Mouse (Mus musculus) layer of hippocampus, adult 11-12 months (tissue): ENCODE data around the gene Csmd2.

Source experiments
- DNase-seq: peaks from one replicate; pipeline ENCODE4 v3.0.0; 2022; ENCODE audit warnings: low spot score

The Csmd2 gene

DNA sequence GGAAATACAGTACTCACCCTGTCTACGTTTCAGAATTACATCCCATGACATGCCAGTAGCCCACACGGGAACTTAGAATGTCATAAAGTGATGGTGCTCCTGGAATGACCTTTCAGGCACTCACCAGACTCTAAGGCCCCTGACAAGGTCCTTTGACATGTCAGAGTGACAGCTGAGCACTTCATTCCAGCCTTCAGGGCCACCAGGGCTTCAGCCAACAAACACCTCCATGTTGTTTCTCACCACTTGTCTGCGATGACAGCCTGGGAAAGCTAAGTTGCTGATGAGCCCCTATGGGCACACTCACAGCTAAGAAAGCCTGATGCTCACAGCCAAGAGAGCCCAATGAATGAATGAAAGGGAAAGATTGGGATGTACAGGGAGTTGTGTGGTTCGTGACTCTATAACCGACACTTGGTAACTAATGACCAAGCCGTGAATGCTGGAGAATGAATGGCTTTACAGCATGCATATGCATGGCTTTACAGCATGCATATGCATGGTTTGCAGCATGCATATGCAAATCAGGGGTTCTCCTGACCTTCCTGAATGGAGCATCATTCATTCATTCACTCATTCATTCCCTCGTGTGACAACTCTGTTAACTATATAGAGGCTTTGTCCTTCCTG is 432.4 kb downstream of the Csmd2 start:
- DNase-seq, result no peak

GRCm38 (mm10) chr4:128422486-128422885 is 434.8 kb downstream of the Csmd2 start:
- DNase-seq, result no peak

DNA sequence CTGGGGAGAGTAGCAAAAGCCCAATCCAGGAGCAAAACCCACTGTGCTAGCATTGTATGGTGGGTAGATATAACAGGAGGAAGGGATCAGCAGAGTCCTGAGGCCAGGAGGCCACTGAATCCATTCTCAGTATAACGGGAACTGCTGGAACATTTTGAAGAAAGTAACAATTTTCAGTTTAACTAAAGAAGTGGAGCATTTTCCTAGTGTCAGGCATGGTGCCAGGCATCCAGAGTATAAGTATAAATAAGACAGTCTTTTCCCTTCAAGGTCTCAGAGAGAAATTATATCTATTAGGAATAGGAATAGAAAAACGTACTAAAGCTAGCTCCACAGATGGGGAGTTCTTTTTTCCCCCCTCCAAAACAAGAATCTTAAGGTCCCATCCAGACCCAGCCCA is 437.7 kb downstream of the Csmd2 start:
- no peak for DNase-seq

- DNase-seq, result no peak
Observed at GRCm38 (mm10) chr4:128427261-128428030, 439.8 kb downstream of the Csmd2 start.

DNA sequence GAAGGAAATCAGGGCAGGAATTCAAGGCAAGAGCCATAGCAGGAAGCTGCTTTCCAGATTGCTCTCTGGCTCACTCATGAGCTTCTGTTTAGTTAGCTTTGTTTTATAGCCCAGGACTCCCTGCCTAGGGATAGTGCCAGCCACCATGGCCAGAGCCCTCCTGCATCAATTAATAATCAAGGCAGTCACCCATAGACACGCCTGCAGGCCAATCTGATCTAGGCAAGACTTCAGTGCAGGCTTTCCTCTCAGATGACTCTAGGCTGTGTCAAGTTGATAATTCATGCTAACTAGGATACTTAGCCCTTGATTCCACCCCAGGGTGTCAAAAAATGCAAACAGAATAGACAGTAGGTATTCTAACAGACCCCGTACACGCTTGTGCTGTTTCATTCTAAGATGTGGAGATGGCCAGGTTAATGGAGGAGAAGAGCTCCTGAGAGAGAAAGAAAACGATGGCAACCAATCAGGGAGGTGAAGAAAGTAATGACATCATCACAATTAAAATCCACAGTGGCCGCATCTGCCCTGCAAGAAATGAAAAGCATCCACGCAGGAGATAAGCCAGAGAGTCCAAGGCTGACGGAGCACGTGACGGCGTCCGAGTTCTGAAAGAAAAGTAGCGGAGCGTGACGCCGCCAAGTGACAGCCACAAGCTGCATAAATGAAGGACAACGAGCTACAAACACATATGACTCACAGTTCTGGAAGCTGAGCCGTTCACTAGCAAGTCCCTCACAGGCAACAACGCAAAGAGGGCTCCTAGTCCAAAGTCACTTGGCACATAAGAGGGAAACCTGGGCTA is 440.8 kb downstream of the Csmd2 start:
- no peak for DNase-seq

DNA sequence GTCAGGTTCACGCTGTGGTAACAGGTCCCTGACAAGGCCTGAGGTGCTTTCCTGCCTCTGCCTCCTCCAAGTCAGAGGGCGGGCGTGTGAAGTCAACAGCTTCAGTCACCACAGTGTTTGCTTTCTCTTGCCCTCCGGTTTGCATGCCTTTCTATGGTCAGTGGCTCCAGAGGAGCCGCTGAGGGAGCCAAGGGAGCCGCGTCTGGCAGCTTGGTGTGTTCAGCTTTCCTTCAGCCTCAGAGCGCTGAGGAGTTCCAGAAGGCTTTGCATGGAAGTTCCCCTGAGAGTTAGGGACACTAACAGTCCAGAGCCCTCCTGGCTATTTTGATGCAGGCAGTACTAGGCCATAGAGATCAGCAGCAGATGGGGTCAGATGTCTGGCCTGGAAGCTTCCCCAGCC is 441.9 kb downstream of the Csmd2 start:
- no peak for DNase-seq

DNA sequence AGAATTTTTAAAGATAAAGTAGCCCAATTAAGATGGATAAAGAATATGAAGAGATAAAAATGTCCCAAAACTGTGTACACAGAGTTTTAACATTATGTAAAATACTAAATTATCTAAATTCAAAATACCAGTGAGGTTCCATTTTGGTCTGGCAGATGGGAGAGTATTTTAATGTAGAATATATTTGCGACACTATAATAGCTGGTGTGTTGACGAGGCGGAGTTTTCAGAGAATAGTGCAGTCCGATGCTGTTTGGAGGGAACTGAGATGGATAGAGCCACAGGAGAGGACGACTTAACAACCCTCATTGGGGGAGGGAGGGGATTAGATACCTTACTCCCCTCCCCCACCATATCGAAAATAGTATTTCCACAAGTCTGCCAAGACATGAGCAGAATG is 452.9 kb downstream of the Csmd2 start:
- no peak for DNase-seq

DNA sequence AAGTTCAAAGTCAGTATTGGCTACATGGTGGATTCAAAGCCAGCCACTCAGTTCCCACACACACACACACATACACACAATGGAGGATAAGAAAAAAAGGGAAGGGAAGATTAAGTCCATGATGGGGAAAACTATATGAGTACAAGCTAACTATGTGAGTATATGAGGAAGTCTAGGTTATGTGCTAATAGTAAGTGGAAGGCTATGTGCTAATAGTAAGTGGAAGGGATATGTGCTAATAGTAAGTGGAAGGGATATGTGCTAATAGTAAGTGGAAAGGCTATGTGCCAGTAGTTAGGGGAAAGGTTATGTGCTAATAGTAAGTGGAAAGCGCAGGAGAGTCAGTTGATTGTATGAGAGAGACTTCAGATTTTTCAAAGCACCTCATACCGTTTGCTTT is 453.6 kb downstream of the Csmd2 start:
- no peak for DNase-seq

DNA sequence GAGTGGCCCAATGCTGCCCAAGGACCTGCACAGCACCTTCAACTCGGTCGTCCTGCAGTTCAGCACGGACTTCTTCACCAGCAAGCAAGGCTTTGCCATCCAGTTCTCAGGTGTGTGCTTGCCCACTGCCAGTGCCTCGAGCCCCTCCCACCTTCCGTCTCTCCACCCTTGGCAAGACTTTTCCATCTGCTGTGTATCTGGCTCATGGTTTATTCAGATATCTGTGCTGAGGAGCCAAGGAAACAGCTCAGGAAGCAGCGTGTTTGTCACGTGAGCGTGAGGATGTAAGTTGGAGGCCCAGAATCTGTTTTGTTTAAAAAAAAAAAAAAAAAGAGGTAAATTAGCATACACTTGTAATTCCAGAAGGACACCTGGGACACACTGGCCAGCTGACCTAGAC is 455.1 kb downstream of the Csmd2 start:
- no peak for DNase-seq

GRCm38 (mm10) chr4:128445514-128446260 is 458.0 kb downstream of the Csmd2 start:
- DNase-seq, result no peak

- DNase-seq, result peak; percentile 69
Observed at GRCm38 (mm10) chr4:128448831-128449431, 461.3 kb downstream of the Csmd2 start.

GRCm38 (mm10) chr4:128450137-128450536 is 462.5 kb downstream of the Csmd2 start:
- DNase-seq, result no peak

DNA sequence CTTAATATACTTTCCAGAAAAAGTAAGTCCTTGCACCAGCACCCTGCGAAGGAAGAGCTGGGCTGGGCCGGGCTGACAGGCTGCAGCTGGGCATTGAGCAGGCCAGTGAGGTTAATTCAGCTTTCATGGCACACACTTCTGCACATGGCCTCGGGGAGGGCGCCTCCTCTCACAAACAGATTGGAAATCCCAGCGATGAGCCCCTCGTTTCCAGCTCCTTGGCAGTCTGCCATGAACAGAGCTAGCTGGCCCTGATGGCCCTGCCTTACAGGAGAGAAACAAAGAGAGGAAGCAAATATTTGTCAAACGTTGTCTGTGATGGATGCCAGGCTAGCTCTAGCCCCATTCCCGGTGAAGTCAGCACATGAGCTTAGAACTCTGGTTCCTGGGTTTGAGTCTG is 463.3 kb downstream of the Csmd2 start:
- DNase-seq, result peak; percentile 50

DNA sequence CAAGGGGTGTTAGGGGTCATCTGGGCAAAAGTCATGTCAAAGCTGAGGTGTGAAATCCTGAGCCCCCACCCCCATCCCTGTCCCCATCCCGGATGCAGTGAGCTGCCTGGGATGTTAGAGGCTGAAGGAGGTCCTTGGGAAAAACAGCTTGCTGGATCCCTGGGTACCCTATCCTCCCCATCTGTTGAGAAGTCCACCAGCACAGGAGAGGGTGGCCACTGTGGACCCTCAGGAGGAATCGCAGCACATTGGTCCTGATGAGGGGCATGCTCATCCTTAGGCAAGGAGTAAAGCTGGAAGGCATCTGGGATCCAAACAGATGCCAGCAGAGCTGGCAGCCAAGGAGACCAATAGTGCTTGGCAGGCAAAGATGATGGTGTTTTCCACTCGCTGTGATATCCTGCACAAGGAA is 463.7 kb downstream of the Csmd2 start:
- DNase-seq, result no peak

DNA sequence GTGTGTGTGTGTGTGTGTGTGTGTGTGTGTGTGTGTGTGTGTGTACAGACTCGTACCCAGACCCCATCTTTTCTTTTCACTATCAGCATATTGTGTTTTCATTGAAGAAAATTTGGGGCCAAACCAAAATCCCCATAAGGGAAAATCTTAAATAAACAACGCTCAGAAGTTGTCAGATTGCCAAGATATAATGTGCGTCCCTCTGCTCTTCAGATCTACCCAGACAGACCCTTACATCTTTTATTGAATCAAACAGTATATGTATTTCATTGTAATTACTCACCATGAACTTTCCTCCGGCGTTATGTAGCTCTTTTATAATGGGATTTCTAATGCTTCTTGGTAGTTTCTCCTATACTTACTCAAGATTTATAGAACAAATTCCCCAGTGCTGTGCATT is 479.1 kb downstream of the Csmd2 start:
- DNase-seq, result no peak

DNA sequence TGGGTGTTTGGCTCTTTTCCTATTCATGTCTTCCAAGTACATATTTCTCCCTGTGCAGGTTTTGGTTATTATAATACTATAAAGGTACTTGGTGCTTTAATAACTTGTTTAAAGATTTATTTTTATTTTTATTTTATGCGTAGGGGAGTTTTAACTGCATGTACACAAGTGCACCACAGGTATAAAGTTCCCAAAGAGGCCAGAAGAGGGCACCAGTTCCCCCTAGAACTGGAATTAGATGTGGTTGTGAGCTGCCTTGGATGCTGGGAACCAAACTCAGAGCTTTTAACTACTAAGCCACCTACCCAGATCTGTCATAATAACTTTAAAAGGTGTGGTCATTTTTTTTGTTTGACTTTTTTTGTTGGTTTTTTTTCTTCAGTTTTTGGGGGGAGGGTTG is 480.4 kb downstream of the Csmd2 start:
- DNase-seq, result no peak

DNA sequence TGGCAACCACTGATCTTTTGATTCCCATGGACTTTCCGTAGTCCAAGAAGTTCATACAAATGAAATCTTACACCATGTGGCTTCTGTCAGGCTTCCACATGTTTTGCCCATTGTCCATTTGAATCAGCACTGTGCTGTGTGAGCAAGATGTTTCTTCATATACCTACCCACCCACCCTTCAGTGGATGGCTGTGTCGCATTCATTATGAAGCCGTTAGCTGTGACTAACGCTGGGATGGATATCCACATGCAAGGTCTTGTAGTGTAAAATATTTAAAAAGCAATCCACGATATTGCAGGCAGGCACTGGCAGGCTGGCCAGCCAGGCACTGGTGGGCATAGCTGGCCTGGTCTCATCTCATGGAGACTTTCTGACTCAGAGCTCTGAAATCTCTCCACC is 488.6 kb downstream of the Csmd2 start:
- DNase-seq, result no peak

GRCm38 (mm10) chr4:128483891-128484290 is 496.2 kb downstream of the Csmd2 start:
- no peak for DNase-seq

- no peak for DNase-seq
Observed at GRCm38 (mm10) chr4:128484679-128485078, 497.0 kb downstream of the Csmd2 start.

GRCm38 (mm10) chr4:128489521-128490100 is 502.0 kb downstream of the Csmd2 start:
- DNase-seq, result no peak

GRCm38 (mm10) chr4:128492055-128492454 is 504.4 kb downstream of the Csmd2 start:
- DNase-seq, result no peak
